Mouse (Mus musculus) heart, embryonic 16.5 days (tissue): ENCODE measurements around the gene 5430419D17Rik. TPM values are rescaled to one million over a fixed set of nuclear protein-coding genes. Genes with fewer than 3 reads are reported as not detected.

Experiments used
- ATAC-seq: fragments of 200-750 bp; cut with Nextera tagmentation; replicated peaks from 2 replicates; pipeline ENCODE4 v1.8.0; 2017; ENCODE audit warnings: moderate number of reproducible peaks; ENCODE audit not compliant: insufficient read depth, low FRiP score; ENCODE audit errors: extremely low read depth
- H3K27ac ChIP-seq: fragments of 300-500 bp; sonication (generic); 2 replicates; pipeline ENCODE4 v1.5.1; 2014; ENCODE audit warnings: mild to moderate bottlenecking, low read length, control low read depth, moderate library complexity
- H3K27me3 ChIP-seq: fragments of 300-500 bp; sonication (generic); 2 replicates; pipeline ENCODE4 v1.6.1; 2014; ENCODE audit warnings: low read length, mixed read lengths; ENCODE audit not compliant: control insufficient read depth, insufficient read depth
- H3K36me3 ChIP-seq: fragments of 300-500 bp; sonication (generic); 2 replicates; pipeline ENCODE4 v1.6.1; 2014; ENCODE audit not compliant: control insufficient read depth, insufficient read depth
- H3K4me1 ChIP-seq: fragments of 300-500 bp; sonication (generic); 2 replicates; pipeline ENCODE4 v1.6.1; 2014; ENCODE audit warnings: low read length, mixed read lengths; ENCODE audit not compliant: control insufficient read depth, insufficient read depth
- H3K4me2 ChIP-seq: fragments of 300-500 bp; sonication (generic); 2 replicates; pipeline ENCODE4 v1.6.1; 2014; ENCODE audit warnings: low read depth, mild to moderate bottlenecking, control low read depth, low read length
- H3K4me3 ChIP-seq: fragments of 300-500 bp; sonication (generic); 2 replicates; pipeline ENCODE4 v1.5.1; 2014; ENCODE audit warnings: mild to moderate bottlenecking, control low read depth, low read length
- H3K9ac ChIP-seq: fragments of 300-500 bp; sonication (generic); 2 replicates; pipeline ENCODE4 v1.6.1; 2014; ENCODE audit warnings: low read length, control low read depth
- H3K9me3 ChIP-seq: fragments of 300-500 bp; sonication (generic); replicated peaks from 2 replicates; pipeline ENCODE4 v1.6.1; 2016; ENCODE audit warnings: low read length; ENCODE audit not compliant: control insufficient read depth
- WGBS: fragments of 180-500 bp; shearing (Covaris S2); extraction: QIAGEN DNeasy Blood & Tissue Kit; methylation state at CpG from one replicate; pipeline ENCODE4 v1.1.7; 2014; 5-methylcytosine and 5-hydroxymethylcytosine counted together
- polyA plus RNA-seq: library from polyadenylated mRNA; unstranded; fragments of >200 nt; fragmentation: Nextera tagmentation; extraction: Ambion mirVana; gene quantifications from 2 replicates; pipeline ENCODE4 v1.2.1, GENCODE M21; 2015

The 5430419D17Rik gene
- 0.21 and 0.51 TPM in 2 replicates for polyA plus RNA-seq

- Histone ChIP-seq H3K27me3 (no peaks in the 10 kb centered on the region), H3K9ac (no peak within 1 kb of the TSS), H3K9me3 (no peaks in the 10 kb centered on the region), H3K36me3 (no peaks in the 10 kb centered on the region), H3K4me1 (no peaks in the 10 kb centered on the region), H3K4me3 (no peak within 1 kb of the TSS), H3K4me2 (no peak within 1 kb of the TSS), H3K27ac (no peak within 1 kb of the TSS)
- 81% methylated on average over 9 of the region's 9 CpGs for WGBS
- ATAC-seq, result no peak
These were observed at the start of gene 5430419D17Rik for GRCm38 (mm10) chr7:131174121-131174520. Gene 5430419D17Rik, plus strand, starts transcription at chr7:131174402.

GRCm38 (mm10) chr7:131130021-131130420 lies 44.2 kb upstream of the 5430419D17Rik start:
- Histone ChIP-seq H3K9me3 (no peaks in the 10 kb centered on the region), H3K27me3 (no peaks in the 10 kb centered on the region), H3K27ac (no peak overlapping the region), H3K4me2 (no peak overlapping the region), H3K4me1 (no peaks in the 10 kb centered on the region), H3K36me3 (no peaks in the 10 kb centered on the region), H3K4me3 (no peak overlapping the region), H3K9ac (no peak overlapping the region)
- ATAC-seq, result peak; percentile 49; the same call in 1 of the 2 replicates
- 39% methylated on average over 12 of the region's 12 CpGs for WGBS

- Histone ChIP-seq H3K27ac (no peak overlapping the region), H3K36me3 (no peaks in the 10 kb centered on the region), H3K4me2 (no peak overlapping the region), H3K9me3 (peaks cover under 1% of the 10 kb centered on the region; the same call in 1 of the 2 replicates), H3K27me3 (no peaks in the 10 kb centered on the region), H3K9ac (no peak overlapping the region), H3K4me1 (no peaks in the 10 kb centered on the region), H3K4me3 (no peak overlapping the region)
- ATAC-seq, result no peak
- 57% methylated on average over 3 of the region's 3 CpGs for WGBS
These were observed 41.0 kb upstream of the 5430419D17Rik start for GRCm38 (mm10) chr7:131133181-131133580.

GRCm38 (mm10) chr7:131146214-131146613 lies 28.0 kb upstream of the 5430419D17Rik start, which contains the start of gene 4933402N03Rik:
Gene 4933402N03Rik, minus strand, starts transcription at chr7:131146314.
- no peak within 1 kb of the TSS for H3K4me2 ChIP-seq
- ATAC-seq, result no peak
- no peak within 1 kb of the TSS for H3K27ac ChIP-seq
- WGBS, result 80% methylated on average over 2 of the region's 2 CpGs
- no peaks in the 10 kb centered on the region for H3K4me1 ChIP-seq
- H3K4me3 ChIP-seq, result no peak within 1 kb of the TSS
- H3K9ac ChIP-seq, result no peak within 1 kb of the TSS
- H3K9me3 ChIP-seq, result no peaks in the 10 kb centered on the region
- H3K27me3 ChIP-seq, result no peaks in the 10 kb centered on the region
- no peaks in the 10 kb centered on the region for H3K36me3 ChIP-seq

- no peak overlapping the region for H3K4me3 ChIP-seq
- H3K27ac ChIP-seq, result no peak overlapping the region
- H3K4me2 ChIP-seq, result no peak overlapping the region
- no peak overlapping the region for H3K9ac ChIP-seq
- H3K36me3 ChIP-seq, result no peaks in the 10 kb centered on the region
- WGBS, result 72% methylated on average over 3 of the region's 3 CpGs
- H3K27me3 ChIP-seq, result no peaks in the 10 kb centered on the region
- H3K9me3 ChIP-seq, result no peaks in the 10 kb centered on the region
- peaks cover 4% of the 10 kb centered on the region; the same call in 1 of the 2 replicates for H3K4me1 ChIP-seq
- no peak for ATAC-seq
These were observed 24.0 kb upstream of the 5430419D17Rik start for GRCm38 (mm10) chr7:131150179-131150578.

- H3K27me3 ChIP-seq, result no peaks in the 10 kb centered on the region
- ATAC-seq, result no peak
- H3K4me3 ChIP-seq, result no peak overlapping the region
- no peak overlapping the region for H3K4me2 ChIP-seq
- H3K27ac ChIP-seq, result no peak overlapping the region
- peaks cover 4% of the 10 kb centered on the region; the same call in 1 of the 2 replicates for H3K4me1 ChIP-seq
- no peak overlapping the region for H3K9ac ChIP-seq
- 57% methylated on average over 5 of the region's 5 CpGs for WGBS
- no peaks in the 10 kb centered on the region for H3K9me3 ChIP-seq
- no peaks in the 10 kb centered on the region for H3K36me3 ChIP-seq
These were observed 21.2 kb upstream of the 5430419D17Rik start for GRCm38 (mm10) chr7:131153044-131153443.

- Histone ChIP-seq H3K27me3 (no peaks in the 10 kb centered on the region), H3K9me3 (no peaks in the 10 kb centered on the region), H3K9ac (no peak overlapping the region), H3K4me1 (no peaks in the 10 kb centered on the region), H3K4me2 (no peak overlapping the region), H3K4me3 (no peak overlapping the region), H3K27ac (no peak overlapping the region), H3K36me3 (no peaks in the 10 kb centered on the region)
- no peak for ATAC-seq
- 59% methylated on average over 7 of the region's 7 CpGs for WGBS
These were observed 12.0 kb upstream of the 5430419D17Rik start for GRCm38 (mm10) chr7:131162251-131162650.

- Histone ChIP-seq H3K27me3 (no peaks in the 10 kb centered on the region), H3K27ac (no peak overlapping the region), H3K9ac (no peak overlapping the region), H3K36me3 (no peaks in the 10 kb centered on the region), H3K4me3 (no peak overlapping the region), H3K4me2 (no peak overlapping the region), H3K9me3 (no peaks in the 10 kb centered on the region), H3K4me1 (no peaks in the 10 kb centered on the region)
- no peak for ATAC-seq
- WGBS, result 66% methylated on average over 3 of the region's 3 CpGs
These were observed 6.4 kb upstream of the 5430419D17Rik start for GRCm38 (mm10) chr7:131167771-131168170.

- Histone ChIP-seq H3K4me1 (no peaks in the 10 kb centered on the region), H3K36me3 (no peaks in the 10 kb centered on the region), H3K9ac (no peak overlapping the region), H3K27ac (no peak overlapping the region), H3K4me3 (no peak overlapping the region), H3K4me2 (no peak overlapping the region), H3K27me3 (no peaks in the 10 kb centered on the region), H3K9me3 (no peaks in the 10 kb centered on the region)
- no peak for ATAC-seq
- 36% methylated on average over 2 of the region's 2 CpGs for WGBS
These were observed 5.1 kb upstream of the 5430419D17Rik start for GRCm38 (mm10) chr7:131169099-131169498.
